Mouse (Mus musculus): ENCODE measurements around the gene Ugt2b34. TPM values are rescaled to one million over a fixed set of nuclear protein-coding genes. Genes with fewer than 3 reads are reported as not detected.

Ugt2b34 gene
- 0.45 TPM in 1 of 2 replicates, not detected in the other for total RNA-seq (2012; rRNA removed)

DNA sequence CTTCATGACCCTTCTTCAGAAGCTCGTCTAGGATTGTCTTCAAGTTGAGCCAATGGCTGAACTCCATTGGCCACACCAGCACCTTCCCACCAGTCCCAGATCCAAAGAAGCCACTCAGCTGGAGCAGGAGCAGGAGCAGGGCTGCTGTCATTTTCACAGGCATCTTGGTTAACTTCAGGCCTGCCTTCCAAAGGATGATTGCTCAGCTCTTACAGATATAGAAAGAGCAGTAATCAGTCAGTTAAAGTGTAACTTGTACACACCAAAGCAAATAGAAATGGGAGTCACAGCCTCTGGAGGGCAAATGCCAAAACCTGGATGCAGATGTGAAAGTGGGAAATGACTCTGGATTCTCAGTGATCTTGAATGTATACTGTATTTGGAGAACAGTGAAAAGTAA, at the start of gene Ugt2b34:
Gene Ugt2b34 (minus strand): TSS at position 180 of the 400 bp plus-strand sequence.
- no peaks in the 10 kb centered on the region for H3K36me3 ChIP-seq (ENCODE audit: control insufficient read depth, insufficient read depth, low read length, poor library complexity, severe bottlenecking)
- H3K27ac ChIP-seq (ENCODE audit: insufficient read depth, low read depth, low read length, poor library complexity, severe bottlenecking) = no peak within 1 kb of the TSS
- no peaks in the 10 kb centered on the region for H3K4me1 ChIP-seq (ENCODE audit: control insufficient read depth in 2 of 2, insufficient read depth in 2 of 2, low read length in 2 of 2, poor library complexity in 1 of 2)
- no peak for DNase-seq (ENCODE audit: low read depth, low spot score)
- no peaks in the 10 kb centered on the region for H3K9me3 ChIP-seq (ENCODE audit: control insufficient read depth, insufficient read depth, low read depth, low read length)
- TF ChIP-seq ZC3H11A (IDR thresholded peaks at IDR 0.05; ENCODE audit: borderline replicate concordance, low read depth, low read length) (no peak), HCFC1 (IDR thresholded peaks at IDR 0.05; ENCODE audit: borderline replicate concordance, insufficient read depth, low read length) (no peak), ZNF384 (IDR thresholded peaks at IDR 0.05; ENCODE audit: low read depth, low read length) (no peak), MAFK (IDR thresholded peaks at IDR 0.05; ENCODE audit: insufficient read depth, low read depth, low read length) (no peak), CHD2 (IDR thresholded peaks at IDR 0.05; ENCODE audit: low read depth, low read length) (no peak)
- H3K9ac ChIP-seq (ENCODE audit: insufficient read depth, low read depth, low read length, poor library complexity, severe bottlenecking) = no peak within 1 kb of the TSS
- in situ Hi-C loops (cut with MboI; ENCODE audit: low sequenced_read_pairs in 2 of 2, unreplicated experiment in 2 of 2) = no loop called here
- no peak within 1 kb of the TSS for H3K4me3 ChIP-seq (ENCODE audit: insufficient read depth in 1 of 2, low read depth in 1 of 2, low read length in 2 of 2, poor library complexity in 1 of 2, severe bottlenecking in 1 of 2)

GRCm38 (mm10) chr5:86942111-86942510, 35.4 kb upstream of the Ugt2b34 start:
- TF ChIP-seq MAFK (IDR thresholded peaks at IDR 0.05; ENCODE audit: insufficient read depth, low read depth, low read length) (no peak), CHD2 (IDR thresholded peaks at IDR 0.05; ENCODE audit: low read depth, low read length) (no peak)
- no peak for DNase-seq (ENCODE audit: low read depth, low spot score)
- Histone ChIP-seq H3K27ac (ENCODE audit: insufficient read depth, low read depth, low read length, poor library complexity, severe bottlenecking) (no peak overlapping the region), H3K9me3 (ENCODE audit: control insufficient read depth, insufficient read depth, low read depth, low read length) (no peaks in the 10 kb centered on the region), H3K36me3 (ENCODE audit: control insufficient read depth, insufficient read depth, low read length, poor library complexity, severe bottlenecking) (no peaks in the 10 kb centered on the region), H3K9ac (ENCODE audit: insufficient read depth, low read depth, low read length, poor library complexity, severe bottlenecking) (no peak overlapping the region), H3K4me1 (ENCODE audit: control insufficient read depth in 2 of 2, insufficient read depth in 2 of 2, low read length in 2 of 2, poor library complexity in 1 of 2) (no peaks in the 10 kb centered on the region), H3K4me3 (ENCODE audit: insufficient read depth in 1 of 2, low read depth in 1 of 2, low read length in 2 of 2, poor library complexity in 1 of 2, severe bottlenecking in 1 of 2) (no peak overlapping the region)
- in situ Hi-C loops (cut with MboI; ENCODE audit: low sequenced_read_pairs in 2 of 2, unreplicated experiment in 2 of 2) = no loop called here

GRCm38 (mm10) chr5:86926426-86926825, 19.7 kb upstream of the Ugt2b34 start, which contains the start of gene Ugt2b1:
TSS of gene Ugt2b1 (minus strand) at chr5:86926530.
- Histone ChIP-seq H3K9me3 (ENCODE audit: control insufficient read depth, insufficient read depth, low read depth, low read length) (no peaks in the 10 kb centered on the region), H3K27ac (ENCODE audit: insufficient read depth, low read depth, low read length, poor library complexity, severe bottlenecking) (no peak within 1 kb of the TSS), H3K4me1 (ENCODE audit: control insufficient read depth in 2 of 2, insufficient read depth in 2 of 2, low read length in 2 of 2, poor library complexity in 1 of 2) (no peaks in the 10 kb centered on the region), H3K36me3 (ENCODE audit: control insufficient read depth, insufficient read depth, low read length, poor library complexity, severe bottlenecking) (no peaks in the 10 kb centered on the region), H3K4me3 (ENCODE audit: insufficient read depth in 1 of 2, low read depth in 1 of 2, low read length in 2 of 2, poor library complexity in 1 of 2, severe bottlenecking in 1 of 2) (no peak within 1 kb of the TSS), H3K9ac (ENCODE audit: insufficient read depth, low read depth, low read length, poor library complexity, severe bottlenecking) (no peak within 1 kb of the TSS)
- TF ChIP-seq ZNF384 (IDR thresholded peaks at IDR 0.05; ENCODE audit: low read depth, low read length) (no peak), ZC3H11A (IDR thresholded peaks at IDR 0.05; ENCODE audit: borderline replicate concordance, low read depth, low read length) (no peak), MAFK (IDR thresholded peaks at IDR 0.05; ENCODE audit: insufficient read depth, low read depth, low read length) (no peak), CHD2 (IDR thresholded peaks at IDR 0.05; ENCODE audit: low read depth, low read length) (no peak)
- in situ Hi-C loops (cut with MboI; ENCODE audit: low sequenced_read_pairs in 2 of 2, unreplicated experiment in 2 of 2) = no loop called here
- DNase-seq (ENCODE audit: low read depth, low spot score) = no peak

- no peak for TF ChIP-seq ZNF384 (IDR thresholded peaks at IDR 0.05; ENCODE audit: low read depth, low read length)
- no peak for TF ChIP-seq HCFC1 (IDR thresholded peaks at IDR 0.05; ENCODE audit: borderline replicate concordance, insufficient read depth, low read length)
- no peak for TF ChIP-seq MAFK (IDR thresholded peaks at IDR 0.05; ENCODE audit: insufficient read depth, low read depth, low read length)
- TF ChIP-seq ZC3H11A (IDR thresholded peaks at IDR 0.05; ENCODE audit: borderline replicate concordance, low read depth, low read length) = no peak
- TF ChIP-seq CHD2 (IDR thresholded peaks at IDR 0.05; ENCODE audit: low read depth, low read length) = no peak
- Histone ChIP-seq H3K9me3 (ENCODE audit: control insufficient read depth, insufficient read depth, low read depth, low read length) (no peaks in the 10 kb centered on the region), H3K4me3 (ENCODE audit: insufficient read depth in 1 of 2, low read depth in 1 of 2, low read length in 2 of 2, poor library complexity in 1 of 2, severe bottlenecking in 1 of 2) (no peak overlapping the region), H3K36me3 (ENCODE audit: control insufficient read depth, insufficient read depth, low read length, poor library complexity, severe bottlenecking) (no peaks in the 10 kb centered on the region), H3K9ac (ENCODE audit: insufficient read depth, low read depth, low read length, poor library complexity, severe bottlenecking) (no peak overlapping the region), H3K4me1 (ENCODE audit: control insufficient read depth in 2 of 2, insufficient read depth in 2 of 2, low read length in 2 of 2, poor library complexity in 1 of 2) (no peaks in the 10 kb centered on the region), H3K27ac (ENCODE audit: insufficient read depth, low read depth, low read length, poor library complexity, severe bottlenecking) (no peak overlapping the region)
- DNase-seq (ENCODE audit: low read depth, low spot score) = no peak
- in situ Hi-C loops (cut with MboI; ENCODE audit: low sequenced_read_pairs in 2 of 2, unreplicated experiment in 2 of 2) = no loop called here
These were observed 14.0 kb upstream of the Ugt2b34 start for GRCm38 (mm10) chr5:86920661-86921233.
